Mouse (Mus musculus): ENCODE data around the gene Dock9. TPM values are rescaled to one million over a fixed set of nuclear protein-coding genes. Genes with fewer than 3 reads are reported as not detected.

Dock9 gene
- polyA plus RNA-seq, 1 experiment from 2014 or later, result 12.1 TPM

DNA sequence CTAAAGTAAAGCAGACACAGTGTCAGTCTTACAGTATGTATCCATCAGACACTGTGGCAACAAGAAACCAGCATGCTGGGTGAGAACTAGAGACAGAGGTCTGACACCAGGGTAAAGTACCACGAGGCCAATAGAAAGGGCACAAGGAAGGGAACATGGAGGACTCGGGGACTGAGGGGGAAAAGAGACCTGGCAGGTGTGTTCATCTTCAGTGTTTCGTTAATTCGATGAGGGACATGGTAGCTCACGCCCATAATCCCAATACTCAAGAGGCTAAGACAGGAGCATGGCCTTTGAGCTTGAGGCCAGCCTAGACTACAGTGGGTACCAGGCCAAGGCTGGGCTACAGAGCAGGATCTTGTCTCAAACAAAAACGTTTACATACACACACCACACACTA is 9.2 kb downstream of the Dock9 start:
- Histone ChIP-seq H3K27me3 (no peaks in the 10 kb centered on the region), H3K4me1 (replicated peaks) (no peaks in the 10 kb centered on the region), H3K4me2 (no peak overlapping the region), H3K9me3 (no peaks in the 10 kb centered on the region), H3K4me3 (no peak overlapping the region), H3K36me3 (no peaks in the 10 kb centered on the region), H3K27ac (replicated peaks) (no peak overlapping the region), H3K9ac (no peak overlapping the region)
- 90% methylated on average over 6 of the region's 6 CpGs for WGBS
- ATAC-seq (ENCODE audit: low FRiP score, low read depth), result no peak

DNA sequence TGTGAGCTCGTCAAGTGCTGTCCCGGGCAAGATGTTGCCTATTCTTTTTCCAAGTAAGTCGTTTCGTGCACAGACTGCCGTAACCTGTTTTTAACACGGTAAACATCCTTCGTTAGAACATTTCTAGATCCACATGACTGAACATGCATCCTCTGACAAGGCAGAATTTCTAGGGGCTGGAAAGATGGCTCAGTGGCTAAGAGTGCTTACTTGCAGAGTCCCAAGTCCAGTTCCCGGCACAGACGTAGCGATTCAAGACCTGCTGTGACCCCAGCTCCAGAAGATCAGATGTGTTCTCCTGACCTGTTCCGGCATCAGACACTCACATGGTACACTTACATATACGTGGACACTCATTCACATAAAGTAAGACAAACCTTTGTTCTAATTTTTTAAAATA is 10.2 kb downstream of the Dock9 start:
- Histone ChIP-seq H3K4me2 (no peak overlapping the region), H3K4me1 (replicated peaks) (no peaks in the 10 kb centered on the region), H3K36me3 (no peaks in the 10 kb centered on the region), H3K9ac (no peak overlapping the region), H3K27me3 (no peaks in the 10 kb centered on the region), H3K27ac (replicated peaks) (no peak overlapping the region), H3K9me3 (no peaks in the 10 kb centered on the region), H3K4me3 (no peak overlapping the region)
- 93% methylated on average over 12 of the region's 12 CpGs for WGBS
- ATAC-seq (ENCODE audit: low FRiP score, low read depth), result no peak

DNA sequence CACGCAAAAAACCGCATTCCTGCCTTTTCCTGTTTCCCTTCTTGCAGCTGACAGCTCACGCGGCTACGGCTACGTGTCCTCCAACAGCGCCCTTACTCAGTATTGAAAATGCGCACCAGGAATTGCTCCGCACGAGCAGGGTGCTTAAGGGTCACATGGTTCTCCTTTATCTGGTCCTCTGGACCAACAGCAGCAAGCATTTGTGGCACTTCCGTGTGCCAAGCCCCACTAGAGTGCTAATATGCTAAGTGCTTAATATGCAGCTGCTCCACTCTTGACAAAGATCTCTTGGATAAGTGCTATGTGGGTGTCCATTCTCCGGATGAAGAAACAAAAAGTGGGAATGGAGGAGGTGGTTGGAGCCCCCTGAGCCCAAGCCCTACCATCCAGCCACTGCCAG is 10.7 kb downstream of the Dock9 start:
- ATAC-seq (ENCODE audit: low FRiP score, low read depth), result no peak
- Histone ChIP-seq H3K9me3 (no peaks in the 10 kb centered on the region), H3K4me3 (no peak overlapping the region), H3K4me2 (no peak overlapping the region), H3K4me1 (replicated peaks) (no peaks in the 10 kb centered on the region), H3K27ac (replicated peaks) (no peak overlapping the region), H3K9ac (no peak overlapping the region), H3K27me3 (no peaks in the 10 kb centered on the region), H3K36me3 (no peaks in the 10 kb centered on the region)
- WGBS, result 87% methylated on average over 12 of the region's 12 CpGs

DNA sequence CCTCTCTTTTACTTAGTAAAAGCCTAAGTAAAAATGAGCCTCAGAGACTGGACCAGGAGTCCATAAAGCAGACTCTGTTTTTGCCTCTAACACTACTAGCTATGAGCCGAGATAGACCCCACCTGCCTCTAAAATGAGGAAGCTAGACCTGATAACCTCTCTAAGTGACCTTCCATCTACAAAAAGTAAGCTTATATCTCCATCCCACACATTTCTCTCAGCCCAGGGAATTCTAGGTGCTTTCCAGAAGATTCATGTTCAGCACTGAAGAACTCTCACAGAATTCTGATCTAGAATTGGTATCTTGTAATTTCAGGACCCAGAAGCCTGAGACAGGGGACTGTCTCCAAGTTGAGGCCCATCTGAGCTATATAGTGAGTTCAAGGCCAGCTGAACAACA is 12.2 kb downstream of the Dock9 start:
- Histone ChIP-seq H3K4me2 (no peak overlapping the region), H3K27me3 (no peaks in the 10 kb centered on the region), H3K9me3 (no peaks in the 10 kb centered on the region), H3K4me1 (replicated peaks) (no peaks in the 10 kb centered on the region), H3K9ac (no peak overlapping the region), H3K4me3 (no peak overlapping the region), H3K36me3 (no peaks in the 10 kb centered on the region), H3K27ac (replicated peaks) (no peak overlapping the region)
- 93% methylated on average over 1 of the region's 1 CpGs for WGBS
- ATAC-seq (ENCODE audit: low FRiP score, low read depth), result no peak

DNA sequence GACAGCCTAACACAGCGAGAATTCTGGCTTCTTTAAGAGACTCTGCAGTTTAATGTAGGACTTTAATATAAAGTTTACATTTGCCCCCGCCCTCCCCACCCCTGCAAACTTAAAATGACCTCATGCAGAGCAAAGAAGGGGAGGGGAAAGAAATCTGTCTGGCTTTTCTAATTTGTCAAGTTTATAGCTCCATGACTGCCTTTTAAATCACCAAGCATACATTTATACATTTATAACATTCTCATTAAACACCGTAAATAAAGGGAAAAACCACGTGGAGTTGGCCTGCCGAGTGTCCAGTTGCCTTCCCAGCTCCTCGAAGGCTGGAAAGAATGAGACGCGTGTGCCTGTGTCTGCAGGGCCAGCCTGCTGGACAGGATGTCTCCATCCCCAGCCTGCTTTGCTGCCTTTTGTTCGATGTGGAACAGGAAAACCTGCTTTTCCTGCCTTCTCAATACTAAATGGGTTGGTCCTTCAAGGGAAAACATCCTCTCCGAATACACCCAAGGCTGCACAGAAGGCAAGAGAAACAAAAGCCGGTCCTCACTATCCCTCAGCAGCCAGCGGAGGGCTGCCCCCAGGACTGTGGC is 16.6 kb downstream of the Dock9 start:
- H3K9me3 ChIP-seq, result no peaks in the 10 kb centered on the region
- ATAC-seq (ENCODE audit: low FRiP score, low read depth), result no peak; the same call in 1 of the 2 replicates
- H3K9ac ChIP-seq, result no peak overlapping the region
- no peaks in the 10 kb centered on the region for H3K4me1 ChIP-seq (replicated peaks)
- H3K27ac ChIP-seq (replicated peaks), result 0 out of 2 replicates have a peak overlapping the region, but pooled peaks have one; percentile 5
- no peaks in the 10 kb centered on the region for H3K36me3 ChIP-seq
- WGBS, result 55% methylated on average over 12 of the region's 12 CpGs
- H3K4me3 ChIP-seq, result no peak overlapping the region
- no peak overlapping the region for H3K4me2 ChIP-seq
- H3K27me3 ChIP-seq, result no peaks in the 10 kb centered on the region

DNA sequence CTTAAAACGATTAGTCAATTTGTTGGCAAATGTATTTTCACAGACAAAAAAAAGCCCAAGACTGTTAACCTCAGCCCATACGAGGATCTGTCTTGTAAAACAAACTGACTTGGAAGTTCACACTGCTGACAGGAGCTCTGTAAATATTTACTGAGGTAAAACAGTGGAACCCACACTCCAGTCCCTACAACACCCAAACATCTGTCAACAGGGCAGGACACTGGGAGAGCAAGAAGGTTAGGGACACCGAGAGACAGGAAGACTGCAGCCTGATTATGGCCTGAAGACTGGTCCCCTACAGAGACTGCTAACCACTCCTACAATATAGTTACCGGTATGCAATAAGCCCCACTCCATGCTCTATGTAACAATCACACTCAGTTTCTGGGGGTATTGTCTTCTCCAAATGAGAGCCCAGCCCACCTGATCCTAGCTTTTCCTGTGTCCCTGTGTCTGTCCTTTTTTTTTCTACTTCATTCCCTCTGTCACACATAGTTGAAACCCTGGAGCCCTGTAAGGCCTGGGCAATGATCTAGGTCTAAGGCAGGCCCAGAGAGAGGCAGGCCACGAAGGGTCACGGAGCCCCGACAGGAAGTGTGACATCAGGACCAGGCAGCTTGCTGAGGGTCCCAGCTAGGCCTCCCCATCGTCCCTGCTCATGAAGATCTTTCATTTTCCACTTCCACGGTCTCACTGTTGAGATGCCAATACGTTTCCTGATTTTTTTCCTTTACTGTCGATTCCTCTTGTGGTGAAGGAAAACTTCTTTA is 17.3 kb downstream of the Dock9 start:
- Histone ChIP-seq H3K9ac (no peak overlapping the region), H3K4me3 (no peak overlapping the region), H3K4me2 (no peak overlapping the region), H3K36me3 (no peaks in the 10 kb centered on the region), H3K27me3 (no peaks in the 10 kb centered on the region), H3K27ac (replicated peaks) (0 out of 2 replicates have a peak overlapping the region, but pooled peaks have one; percentile 5), H3K9me3 (no peaks in the 10 kb centered on the region), H3K4me1 (replicated peaks) (no peaks in the 10 kb centered on the region)
- 75% methylated on average over 11 of the region's 11 CpGs for WGBS
- no peak for ATAC-seq (ENCODE audit: low FRiP score, low read depth)

DNA sequence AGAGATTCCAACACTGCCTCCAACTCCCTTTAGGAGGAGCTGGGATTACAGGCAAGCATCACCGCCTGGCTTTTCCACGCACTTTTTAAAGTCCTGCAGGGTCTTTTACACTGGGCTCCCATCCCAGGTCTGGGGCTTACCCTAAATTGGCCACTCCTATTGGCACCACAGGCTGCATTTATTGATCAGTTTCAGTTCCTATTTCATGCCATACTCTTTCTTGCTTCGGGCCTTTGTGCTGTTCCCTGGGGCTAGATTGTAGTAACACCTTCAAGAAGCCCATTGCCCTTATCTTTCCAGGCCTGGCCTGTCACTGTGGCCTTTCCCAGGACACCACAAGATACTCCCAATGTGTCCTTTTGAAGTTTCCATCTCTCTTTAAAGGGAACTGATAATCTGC is 18.0 kb downstream of the Dock9 start:
- ATAC-seq (ENCODE audit: low FRiP score, low read depth), result no peak

DNA sequence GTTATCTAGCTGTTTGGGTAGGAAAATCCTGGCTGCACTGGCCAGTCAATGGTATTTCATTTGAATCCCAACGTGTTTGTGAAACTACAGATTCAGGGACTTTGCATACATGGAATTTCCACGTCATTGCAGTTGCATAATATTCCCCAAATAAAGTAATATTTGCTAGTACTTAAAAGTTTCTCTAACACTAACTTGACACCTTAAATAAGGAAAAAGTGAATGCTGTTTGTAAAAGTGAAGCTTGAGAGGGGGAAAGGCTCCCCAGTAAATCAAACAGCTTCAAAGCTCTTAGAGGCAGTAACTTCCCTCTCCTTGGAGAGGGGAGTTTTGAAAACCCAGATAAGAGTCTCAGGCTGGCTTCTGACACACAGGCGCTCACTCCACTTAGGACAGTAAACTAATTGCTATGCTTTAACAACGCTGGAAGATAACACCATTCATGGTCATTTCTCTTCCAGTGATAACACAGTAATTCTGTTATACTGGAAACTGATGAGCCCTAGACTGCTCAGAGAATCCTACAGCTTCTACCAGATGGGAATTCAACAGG is 20.3 kb downstream of the Dock9 start:
- no peak for ATAC-seq (ENCODE audit: low FRiP score, low read depth)
- Histone ChIP-seq H3K4me3 (no peak overlapping the region), H3K4me2 (no peak overlapping the region), H3K9me3 (no peaks in the 10 kb centered on the region), H3K27me3 (no peaks in the 10 kb centered on the region), H3K27ac (replicated peaks) (no peak overlapping the region), H3K9ac (no peak overlapping the region), H3K36me3 (no peaks in the 10 kb centered on the region), H3K4me1 (replicated peaks) (no peaks in the 10 kb centered on the region)
- 90% methylated on average over 4 of the region's 4 CpGs for WGBS

More for the DNA sequence above, 18.0 kb downstream of the Dock9 start:
- Histone ChIP-seq H3K4me1 (replicated peaks) (no peaks in the 10 kb centered on the region), H3K27me3 (no peaks in the 10 kb centered on the region), H3K4me3 (no peak overlapping the region), H3K9me3 (no peaks in the 10 kb centered on the region), H3K4me2 (no peak overlapping the region), H3K9ac (no peak overlapping the region), H3K27ac (replicated peaks) (no peak overlapping the region), H3K36me3 (no peaks in the 10 kb centered on the region)
- 86% methylated on average over 3 of the region's 3 CpGs for WGBS

DNA sequence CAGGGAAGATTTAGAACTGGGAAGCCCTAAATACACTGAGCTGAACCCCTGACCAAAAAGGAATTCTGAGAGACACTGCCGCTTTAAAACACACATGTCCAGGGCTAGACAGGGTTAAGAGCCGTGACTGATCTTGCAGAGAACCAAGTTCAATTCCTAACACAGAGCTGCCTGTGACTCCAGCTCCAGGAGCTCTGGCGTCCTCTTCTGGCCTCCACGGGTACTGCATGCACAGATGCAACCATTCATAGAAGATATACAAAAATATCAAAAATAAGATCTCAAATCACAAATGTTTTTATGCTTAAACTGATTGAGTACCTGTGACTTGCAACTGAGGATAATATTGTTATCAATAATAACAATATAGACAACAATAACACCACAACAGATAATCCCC is 20.9 kb downstream of the Dock9 start:
- H3K27ac ChIP-seq (replicated peaks), result no peak overlapping the region
- WGBS, result 85% methylated on average over 4 of the region's 4 CpGs
- no peak for ATAC-seq (ENCODE audit: low FRiP score, low read depth)
- no peaks in the 10 kb centered on the region for H3K4me1 ChIP-seq (replicated peaks)
- no peaks in the 10 kb centered on the region for H3K27me3 ChIP-seq
- no peak overlapping the region for H3K4me2 ChIP-seq
- no peaks in the 10 kb centered on the region for H3K9me3 ChIP-seq
- no peaks in the 10 kb centered on the region for H3K36me3 ChIP-seq
- H3K4me3 ChIP-seq, result no peak overlapping the region
- H3K9ac ChIP-seq, result no peak overlapping the region

DNA sequence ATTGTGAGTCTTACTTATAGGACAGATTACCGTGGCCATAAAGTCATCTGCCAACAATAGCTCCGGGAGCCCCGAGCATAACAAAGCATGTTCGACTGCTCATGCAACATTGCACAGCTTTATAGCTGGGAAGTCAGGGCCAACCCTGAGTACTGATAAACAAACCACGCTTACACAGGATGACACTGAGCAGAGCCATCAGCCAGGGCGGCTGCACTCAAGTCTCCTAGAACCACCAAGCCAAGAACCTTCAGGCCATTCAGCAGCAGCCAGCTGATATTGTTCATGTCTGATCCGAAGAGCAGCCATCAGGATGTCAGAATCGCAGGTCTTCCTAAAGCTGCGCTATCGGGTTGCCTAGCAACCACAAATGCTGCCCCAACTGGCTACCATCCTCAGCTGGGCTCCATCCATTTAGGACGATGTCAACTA is 35.6 kb downstream of the Dock9 start:
- no peak overlapping the region for H3K9ac ChIP-seq
- no peaks in the 10 kb centered on the region for H3K36me3 ChIP-seq
- H3K4me3 ChIP-seq, result no peak overlapping the region
- H3K4me2 ChIP-seq, result no peak overlapping the region; the same call in 1 of the 2 replicates
- ATAC-seq (ENCODE audit: low FRiP score, low read depth), result peak; percentile 83
- WGBS, result 25% methylated on average over 11 of the region's 11 CpGs
- peak overlapping the region; percentile 56 for H3K27ac ChIP-seq (replicated peaks)
- H3K4me1 ChIP-seq (replicated peaks), result peaks cover 7% of the 10 kb centered on the region
- no peaks in the 10 kb centered on the region for H3K27me3 ChIP-seq
- H3K9me3 ChIP-seq, result no peaks in the 10 kb centered on the region

DNA sequence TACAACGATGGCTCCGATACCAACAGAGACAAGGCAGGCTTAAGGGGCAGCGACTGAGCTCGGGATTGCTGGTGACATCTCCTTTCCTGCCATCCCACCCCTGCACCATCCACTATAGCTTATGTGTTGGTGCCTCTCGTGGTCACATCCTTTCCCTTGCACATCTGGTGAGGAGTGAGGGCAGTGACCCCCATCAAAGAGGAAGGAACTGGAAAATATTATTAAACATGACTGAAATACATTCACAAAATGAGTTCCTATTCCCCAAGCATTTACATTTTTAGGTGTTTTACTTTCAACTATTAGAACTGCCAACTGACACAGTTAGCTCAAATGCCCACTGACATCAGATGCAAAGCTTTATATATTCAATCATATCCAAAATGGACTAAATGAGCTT is 37.2 kb downstream of the Dock9 start:
- Histone ChIP-seq H3K4me1 (replicated peaks) (peaks cover 7% of the 10 kb centered on the region), H3K4me3 (no peak overlapping the region), H3K9ac (no peak overlapping the region), H3K4me2 (no peak overlapping the region), H3K9me3 (no peaks in the 10 kb centered on the region), H3K27me3 (no peaks in the 10 kb centered on the region), H3K27ac (replicated peaks) (no peak overlapping the region), H3K36me3 (no peaks in the 10 kb centered on the region)
- 91% methylated on average over 5 of the region's 5 CpGs for WGBS
- ATAC-seq (ENCODE audit: low FRiP score, low read depth), result no peak

DNA sequence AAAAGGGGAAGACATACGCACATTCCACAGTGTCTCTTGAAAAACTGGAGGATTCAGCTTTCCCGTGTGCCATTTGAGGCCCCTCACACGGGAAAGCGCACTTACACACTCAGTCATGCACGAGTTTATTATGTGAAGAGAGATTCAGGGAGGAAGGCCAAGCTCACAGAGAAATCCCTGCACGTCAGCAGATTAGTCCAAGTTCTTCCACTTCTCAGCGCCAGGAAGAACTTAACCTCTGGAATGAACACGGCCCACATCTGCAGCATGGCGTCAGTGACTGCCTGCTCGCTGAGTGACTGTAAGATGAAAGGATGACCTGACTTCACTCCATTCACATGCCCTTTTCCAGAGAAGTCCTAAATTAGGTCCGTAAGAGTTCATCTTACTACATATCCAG is 43.5 kb downstream of the Dock9 start:
- no peaks in the 10 kb centered on the region for H3K27me3 ChIP-seq
- no peaks in the 10 kb centered on the region for H3K9me3 ChIP-seq
- no peak overlapping the region for H3K27ac ChIP-seq (replicated peaks)
- no peak overlapping the region for H3K9ac ChIP-seq
- no peaks in the 10 kb centered on the region for H3K36me3 ChIP-seq
- no peak for ATAC-seq (ENCODE audit: low FRiP score, low read depth)
- 68% methylated on average over 11 of the region's 11 CpGs for WGBS
- H3K4me2 ChIP-seq, result no peak overlapping the region
- no peaks in the 10 kb centered on the region for H3K4me1 ChIP-seq (replicated peaks)
- no peak overlapping the region for H3K4me3 ChIP-seq
